Mouse (Mus musculus) myocyte (in vitro differentiated cells): ENCODE results near the gene Nmur1. TPM values are rescaled to one million over a fixed set of nuclear protein-coding genes. Genes with fewer than 3 reads are reported as not detected.
A peak's percentile ranks its signal among the peaks of the same experiment; 100 is the strongest.
"Not testable (repeated sequence)": the region's sequence is repeated elsewhere in the genome, so short reads cannot be mapped to it uniquely, and the experiment has no call there.

ENCODE experiments used
- H3K27me3 ChIP-seq: one replicate; pipeline ENCODE4 v1.6.1; 2011; ENCODE audit not compliant: control insufficient read depth, insufficient read depth, insufficient read length
- H3K36me3 ChIP-seq: one replicate; pipeline ENCODE4 v1.6.1; 2011; ENCODE audit not compliant: control insufficient read depth, insufficient read depth
- H3K4me2 ChIP-seq: one replicate; pipeline ENCODE4 v1.6.1; 2011; ENCODE audit warnings: low read depth, control low read depth
- H3K4me3 ChIP-seq: one replicate; pipeline ENCODE4 v1.5.1; 2011; ENCODE audit warnings: mild to moderate bottlenecking, control low read depth, moderate library complexity
- H3K79me2 ChIP-seq: one replicate; pipeline ENCODE4 v1.6.1; 2011; ENCODE audit not compliant: control insufficient read depth, insufficient read depth
- H3ac ChIP-seq: one replicate; pipeline ENCODE4 v1.6.1; 2011; ENCODE audit not compliant: control insufficient read depth, insufficient read length
- CEBPB ChIP-seq: IDR thresholded peaks from 2 replicates; pipeline ENCODE4 v1.6.1; 2011; ENCODE audit warnings: mild to moderate bottlenecking, moderate library complexity; ENCODE audit not compliant: poor library complexity, insufficient read depth, severe bottlenecking
- E2F4 ChIP-seq: IDR thresholded peaks from one replicate; pipeline ENCODE4 v1.6.1; 2011; ENCODE audit warnings: mild to moderate bottlenecking, control low read depth, moderate library complexity; ENCODE audit not compliant: insufficient read depth
- MAX ChIP-seq: IDR thresholded peaks from one replicate; pipeline ENCODE4 v1.6.1; 2011; ENCODE audit warnings: low read depth, mild to moderate bottlenecking, control low read depth
- MYOD1 ChIP-seq, 3 experiments: IDR thresholded peaks; one replicate each; pipeline ENCODE4 v1.6.1; 2011; ENCODE audit warnings: control low read depth in 2 of 3, low read depth in 2 of 3, mild to moderate bottlenecking in 2 of 3, moderate library complexity in 1 of 3; ENCODE audit not compliant: insufficient read length in 2 of 3, control insufficient read depth in 1 of 3
- MYOG ChIP-seq, 3 experiments: IDR thresholded peaks; one replicate each; pipeline ENCODE4 v1.6.1; 2011; ENCODE audit warnings: control low read depth in 2 of 3, low read depth in 2 of 3, mild to moderate bottlenecking in 2 of 3; ENCODE audit not compliant: insufficient read length in 2 of 3, control insufficient read depth in 1 of 3, insufficient read depth in 1 of 3
- POLR2A ChIP-seq: IDR thresholded peaks from one replicate; pipeline ENCODE4 v1.6.1; 2011; ENCODE audit warnings: low read depth, mild to moderate bottlenecking, control low read depth, moderate library complexity; ENCODE audit not compliant: insufficient read length
- POLR2AphosphoS2 ChIP-seq: IDR thresholded peaks from one replicate; pipeline ENCODE4 v1.6.1; 2011; ENCODE audit warnings: low read depth, control low read depth; ENCODE audit not compliant: insufficient read length
- REST ChIP-seq: IDR thresholded peaks from one replicate; pipeline ENCODE4 v1.6.1; 2011; ENCODE audit warnings: mild to moderate bottlenecking, control low read depth, moderate library complexity; ENCODE audit not compliant: insufficient read depth, insufficient read length
- SRF ChIP-seq: IDR thresholded peaks from one replicate; pipeline ENCODE4 v1.6.1; 2011; ENCODE audit warnings: low read depth; ENCODE audit not compliant: control insufficient read depth, insufficient read length
- TCF12 ChIP-seq: IDR thresholded peaks from one replicate; pipeline ENCODE4 v1.6.1; 2011; ENCODE audit warnings: mild to moderate bottlenecking, control low read depth; ENCODE audit not compliant: poor library complexity, insufficient read depth, severe bottlenecking
- TCF3 ChIP-seq: IDR thresholded peaks from one replicate; pipeline ENCODE4 v1.6.1; 2011; ENCODE audit warnings: low read depth, control low read depth; ENCODE audit not compliant: insufficient read length
- USF1 ChIP-seq: IDR thresholded peaks from one replicate; pipeline ENCODE4 v1.6.1; 2011; ENCODE audit warnings: low read depth, mild to moderate bottlenecking, control low read depth, moderate library complexity
- polyA plus RNA-seq: library from polyadenylated mRNA; unstranded; fragments of >200 nt; fragmentation: generic; extraction: Trizol; gene quantifications from one replicate; pipeline ENCODE4 v1.2.1, GENCODE M21; 2012; ENCODE audit warnings: missing spikeins

The Nmur1 gene
- polyA plus RNA-seq, 1 experiment = not detected

- no peak overlapping the region for H3K4me2 ChIP-seq
- H3K36me3 ChIP-seq = peaks cover 50% of the 10 kb centered on the region
- H3ac ChIP-seq = no peak overlapping the region
- H3K27me3 ChIP-seq = no peaks in the 10 kb centered on the region
- TF ChIP-seq CEBPB = no peak
- peak; percentile 52 for TF ChIP-seq POLR2AphosphoS2
- TF ChIP-seq MYOD1 (IDR thresholded peaks at IDR 0.05; ENCODE audit: control insufficient read depth in 1 of 3, insufficient read length in 2 of 3, low read depth in 2 of 3) = no peak
- no peak for TF ChIP-seq POLR2A
- no peak for TF ChIP-seq MYOG (IDR thresholded peaks at IDR 0.05; ENCODE audit: control insufficient read depth in 1 of 3, insufficient read depth in 1 of 3, insufficient read length in 2 of 3, low read depth in 2 of 3)
- TF ChIP-seq TCF3 = no peak
- no peak for TF ChIP-seq TCF12
- TF ChIP-seq E2F4 = no peak
- no peak overlapping the region for H3K4me3 ChIP-seq
- no peaks in the 10 kb centered on the region for H3K79me2 ChIP-seq
Observed at GRCm38 (mm10) chr1:86345069-86345468, 81.0 kb downstream of the Nmur1 start.

- Histone ChIP-seq H3K79me2 (no peaks in the 10 kb centered on the region), H3K4me3 (no peak overlapping the region), H3K4me2 (no peak overlapping the region), H3ac (no peak overlapping the region), H3K36me3 (peaks cover 41% of the 10 kb centered on the region), H3K27me3 (no peaks in the 10 kb centered on the region)
- peak; percentile 83 for TF ChIP-seq POLR2AphosphoS2
- TF ChIP-seq POLR2A = no peak
Observed at GRCm38 (mm10) chr1:86343969-86344861, 81.8 kb downstream of the Nmur1 start.

- Histone ChIP-seq H3ac (no peak overlapping the region), H3K79me2 (no peaks in the 10 kb centered on the region), H3K4me2 (no peak overlapping the region), H3K27me3 (no peaks in the 10 kb centered on the region), H3K4me3 (no peak overlapping the region), H3K36me3 (peaks cover 31% of the 10 kb centered on the region)
- TF ChIP-seq POLR2AphosphoS2 (no peak), SRF (no peak), MYOD1 (IDR thresholded peaks at IDR 0.05; ENCODE audit: control insufficient read depth in 1 of 3, insufficient read length in 2 of 3, low read depth in 2 of 3) (no peak), REST (no peak), POLR2A (no peak), TCF12 (no peak), MYOG (IDR thresholded peaks at IDR 0.05; ENCODE audit: control insufficient read depth in 1 of 3, insufficient read depth in 1 of 3, insufficient read length in 2 of 3, low read depth in 2 of 3) (no peak), E2F4 (no peak), USF1 (no peak), CEBPB (no peak)
Observed at GRCm38 (mm10) chr1:86343087-86343645, 82.9 kb downstream of the Nmur1 start.

GRCm38 (mm10) chr1:86342371-86342770, 83.7 kb downstream of the Nmur1 start:
- Histone ChIP-seq H3ac (no peak overlapping the region), H3K79me2 (no peaks in the 10 kb centered on the region), H3K36me3 (peaks cover 23% of the 10 kb centered on the region), H3K4me3 (no peak overlapping the region), H3K27me3 (no peaks in the 10 kb centered on the region), H3K4me2 (no peak overlapping the region)
- TF ChIP-seq REST = no peak
- TF ChIP-seq CEBPB = no peak
- no peak for TF ChIP-seq POLR2A
- no peak for TF ChIP-seq TCF3
- TF ChIP-seq USF1 = no peak
- TF ChIP-seq MYOD1 (IDR thresholded peaks at IDR 0.05; ENCODE audit: control insufficient read depth in 1 of 3, insufficient read length in 2 of 3, low read depth in 2 of 3) = no peak
- TF ChIP-seq MAX = no peak
- no peak for TF ChIP-seq SRF
- no peak for TF ChIP-seq MYOG (IDR thresholded peaks at IDR 0.05; ENCODE audit: control insufficient read depth in 1 of 3, insufficient read depth in 1 of 3, insufficient read length in 2 of 3, low read depth in 2 of 3)
- TF ChIP-seq POLR2AphosphoS2 = no peak
- no peak for TF ChIP-seq E2F4
- no peak for TF ChIP-seq TCF12

GRCm38 (mm10) chr1:86341096-86341495, 84.9 kb downstream of the Nmur1 start:
- H3ac ChIP-seq = not testable (repeated sequence)

More at GRCm38 (mm10) chr1:86341096-86341495, 84.9 kb downstream of the Nmur1 start:
- not testable (repeated sequence) for H3K27me3 ChIP-seq, H3K4me3 ChIP-seq, H3K79me2 ChIP-seq, H3K4me2 ChIP-seq
- H3K36me3 ChIP-seq = peaks cover 11% of the 10 kb centered on the region
